Mouse (Mus musculus) MEL (cell line): Measurements from ENCODE around the gene Plekhm3. TPM values are rescaled to one million over a fixed set of nuclear protein-coding genes. Genes with fewer than 3 reads are reported as not detected.

ENCODE experiments used
- DNase-seq: peaks from one replicate; pipeline ENCODE4 v3.0.0; 2011; ENCODE audit warnings: low read depth, low spot score
- H3K27ac ChIP-seq: 2 replicates; pipeline ENCODE4 v1.5.1; 2012; ENCODE audit warnings: low read depth, mild to moderate bottlenecking, control low read depth, low read length, moderate library complexity; ENCODE audit not compliant: control insufficient read depth
- H3K27me3 ChIP-seq, 2 experiments: fragments of 150-350 bp in 1 of 2; sonication (generic) in 1 of 2; 2 replicates each; pipeline ENCODE4 v1.6.1; 2012; ENCODE audit warnings: low read length in 2 of 2, mild to moderate bottlenecking in 2 of 2, improper control_type of control experiment in 1 of 2, moderate library complexity in 1 of 2; ENCODE audit not compliant: insufficient read depth in 2 of 2, control insufficient read depth in 1 of 2
- H3K36me3 ChIP-seq, 2 experiments: 2 replicates each; pipeline ENCODE4 v1.6.1; 2012 to 2014; ENCODE audit warnings: low read length in 2 of 2, improper control_type of control experiment in 1 of 2, inconsistent platforms in 1 of 2, mild to moderate bottlenecking in 1 of 2; ENCODE audit not compliant: insufficient read depth in 2 of 2, control insufficient read depth in 1 of 2
- H3K4me1 ChIP-seq, 2 experiments: fragments of 150-350 bp in 1 of 2; sonication (generic) in 1 of 2; 2 replicates each; pipeline ENCODE4 v1.6.1; 2012; ENCODE audit warnings: low read length in 2 of 2, improper control_type of control experiment in 1 of 2, mild to moderate bottlenecking in 1 of 2; ENCODE audit not compliant: insufficient read depth in 2 of 2, control insufficient read depth in 1 of 2
- H3K4me3 ChIP-seq, 2 experiments: fragments of 150-350 bp in 1 of 2; sonication (generic) in 1 of 2; 2 replicates each; pipeline ENCODE4 v1.5.1; 2012; ENCODE audit warnings: low read depth in 2 of 2, low read length in 2 of 2, mild to moderate bottlenecking in 2 of 2, moderate library complexity in 2 of 2, control low read depth in 1 of 2, improper control_type of control experiment in 1 of 2; ENCODE audit not compliant: control insufficient read depth in 1 of 2, insufficient read depth in 1 of 2
- H3K79me2 ChIP-seq: 2 replicates; pipeline ENCODE4 v1.6.1; 2012; ENCODE audit warnings: mild to moderate bottlenecking, low read length, moderate library complexity; ENCODE audit not compliant: control insufficient read depth, poor library complexity, insufficient read depth
- H3K9ac ChIP-seq: 2 replicates; pipeline ENCODE4 v1.6.1; 2012; ENCODE audit warnings: low read depth, mild to moderate bottlenecking, control low read depth, low read length, moderate library complexity; ENCODE audit not compliant: control insufficient read depth, poor library complexity, severe bottlenecking
- H3K9me3 ChIP-seq: fragments of 150-350 bp; sonication (generic); replicated peaks from 2 replicates; pipeline ENCODE4 v1.6.1; 2012; ENCODE audit warnings: mild to moderate bottlenecking, low read length, improper control_type of control experiment, moderate library complexity; ENCODE audit not compliant: insufficient read depth
- CHD1 ChIP-seq: IDR thresholded peaks from 2 replicates; pipeline ENCODE4 v1.6.1; 2012; ENCODE audit warnings: low read depth, mild to moderate bottlenecking, inconsistent platforms, low read length, improper control_type of control experiment
- CTCF ChIP-seq, 3 experiments: IDR thresholded peaks in 2 of 3; conservative IDR thresholded peaks in 1 of 3; 2 replicates each; pipeline ENCODE4 v1.5.1; 2011 to 2012; ENCODE audit warnings: low read length in 3 of 3, low read depth in 2 of 3, mild to moderate bottlenecking in 2 of 3, improper control_type of control experiment in 1 of 3, inconsistent platforms in 1 of 3, mixed read lengths in 1 of 3, moderate library complexity in 1 of 3; ENCODE audit not compliant: control insufficient read depth in 1 of 3, insufficient read depth in 1 of 3, poor library complexity in 1 of 3, severe bottlenecking in 1 of 3
- E2F4 ChIP-seq: IDR thresholded peaks from 2 replicates; pipeline ENCODE4 v1.6.1; 2011; ENCODE audit warnings: low read depth, low read length, improper control_type of control experiment, borderline replicate concordance
- ETS1 ChIP-seq: IDR thresholded peaks from 2 replicates; pipeline ENCODE4 v1.6.1; 2012; ENCODE audit warnings: low read depth, mild to moderate bottlenecking, inconsistent platforms, low read length, improper control_type of control experiment, moderate library complexity
- GABPA ChIP-seq: IDR thresholded peaks from 2 replicates; pipeline ENCODE4 v1.6.1; 2012; ENCODE audit warnings: low read depth, mild to moderate bottlenecking, inconsistent platforms, low read length, improper control_type of control experiment, moderate library complexity
- HCFC1 ChIP-seq: IDR thresholded peaks from 2 replicates; pipeline ENCODE4 v1.6.1; 2012; ENCODE audit warnings: low read depth, mild to moderate bottlenecking, inconsistent platforms, low read length, improper control_type of control experiment, moderate library complexity
- KAT2A ChIP-seq: conservative IDR thresholded peaks from 2 replicates; pipeline ENCODE4 v1.6.1; 2012; ENCODE audit warnings: low read depth, low read length, improper control_type of control experiment, inconsistent platforms
- MAFK ChIP-seq: IDR thresholded peaks from 2 replicates; pipeline ENCODE4 v1.6.1; 2011; ENCODE audit warnings: low read depth, mild to moderate bottlenecking, low read length, improper control_type of control experiment, borderline replicate concordance
- MAZ ChIP-seq: IDR thresholded peaks from 2 replicates; pipeline ENCODE4 v1.6.1; 2012; ENCODE audit warnings: low read depth, mild to moderate bottlenecking, inconsistent platforms, low read length, improper control_type of control experiment
- MEF2A ChIP-seq: IDR thresholded peaks from 2 replicates; pipeline ENCODE4 v1.6.1; 2014; ENCODE audit warnings: low read depth, mild to moderate bottlenecking, inconsistent platforms, low read length, improper control_type of control experiment; ENCODE audit not compliant: poor library complexity, insufficient replicate concordance, severe bottlenecking; ENCODE audit errors: extremely low read depth
- MYB ChIP-seq: IDR thresholded peaks from 2 replicates; pipeline ENCODE4 v1.6.1; 2011; ENCODE audit warnings: mild to moderate bottlenecking, low read depth, low read length, improper control_type of control experiment
- MYC ChIP-seq: IDR thresholded peaks from 2 replicates; pipeline ENCODE4 v1.6.1; 2011; ENCODE audit warnings: low read depth, mild to moderate bottlenecking, low read length, improper control_type of control experiment, moderate library complexity
- POLR2AphosphoS5 ChIP-seq: IDR thresholded peaks from 2 replicates; pipeline ENCODE4 v1.6.1; 2012; ENCODE audit warnings: low read depth, borderline replicate concordance, mild to moderate bottlenecking, inconsistent platforms, low read length, moderate library complexity, mixed read lengths
- SIN3A ChIP-seq: IDR thresholded peaks from 2 replicates; pipeline ENCODE4 v1.6.1; 2012; ENCODE audit warnings: low read length, improper control_type of control experiment, inconsistent platforms
- TCF12 ChIP-seq: IDR thresholded peaks from 2 replicates; pipeline ENCODE4 v1.6.1; 2014; ENCODE audit warnings: low read depth, mild to moderate bottlenecking, inconsistent platforms, low read length, improper control_type of control experiment, moderate library complexity
- UBTF ChIP-seq: IDR thresholded peaks from 2 replicates; pipeline ENCODE4 v1.6.1; 2012; ENCODE audit warnings: low read depth, mild to moderate bottlenecking, inconsistent platforms, low read length, improper control_type of control experiment, moderate library complexity, borderline replicate concordance; ENCODE audit not compliant: insufficient read depth
- USF1 ChIP-seq: IDR thresholded peaks from 2 replicates; pipeline ENCODE4 v1.6.1; 2014; ENCODE audit warnings: low read depth, mild to moderate bottlenecking, inconsistent platforms, low read length, improper control_type of control experiment, moderate library complexity
- USF2 ChIP-seq, 2 experiments: IDR thresholded peaks; 2 replicates each; pipeline ENCODE4 v1.6.1; 2011 to 2012; ENCODE audit warnings: improper control_type of control experiment in 2 of 2, low read length in 2 of 2, borderline replicate concordance in 1 of 2, inconsistent platforms in 1 of 2, low read depth in 1 of 2, mild to moderate bottlenecking in 1 of 2; ENCODE audit not compliant: insufficient read depth in 1 of 2
- ZC3H11A ChIP-seq: IDR thresholded peaks from 2 replicates; pipeline ENCODE4 v1.6.1; 2012; ENCODE audit warnings: low read depth, mild to moderate bottlenecking, inconsistent platforms, low read length, improper control_type of control experiment
- ZKSCAN1 ChIP-seq: IDR thresholded peaks from 2 replicates; pipeline ENCODE4 v1.6.1; 2012; ENCODE audit warnings: low read depth, mild to moderate bottlenecking, inconsistent platforms, low read length, improper control_type of control experiment, moderate library complexity
- ZMIZ1 ChIP-seq: IDR thresholded peaks from 2 replicates; pipeline ENCODE4 v1.6.1; 2012; ENCODE audit warnings: low read depth, mild to moderate bottlenecking, inconsistent platforms, low read length, improper control_type of control experiment, moderate library complexity
- polyA plus RNA-seq, 2 experiments: library from polyadenylated mRNA; stranded (reverse) in 1 of 2; unstranded in 1 of 2; fragments of >175 nt in 1 of 2; fragments of >200 nt in 1 of 2; gene quantifications; 2 replicates each; pipeline versions ENCODE4 v1.2.1 to v1.2.4; 2012; ENCODE audit warnings: low replicate concordance in 2 of 2, low read depth in 1 of 2; ENCODE audit not compliant: insufficient read length in 2 of 2, insufficient read depth in 1 of 2, missing spikeins in 1 of 2
- total RNA-seq: library from RNA; depleted of rRNA; stranded (reverse); fragments of 300-350 nt; gene quantifications from 2 replicates; pipeline ENCODE4 v1.2.3, GENCODE M21; 2012

The Plekhm3 gene
- total and polyA plus RNA-seq, 3 experiments = 1.8 to 2.0 TPM; not detected in 1

DNA sequence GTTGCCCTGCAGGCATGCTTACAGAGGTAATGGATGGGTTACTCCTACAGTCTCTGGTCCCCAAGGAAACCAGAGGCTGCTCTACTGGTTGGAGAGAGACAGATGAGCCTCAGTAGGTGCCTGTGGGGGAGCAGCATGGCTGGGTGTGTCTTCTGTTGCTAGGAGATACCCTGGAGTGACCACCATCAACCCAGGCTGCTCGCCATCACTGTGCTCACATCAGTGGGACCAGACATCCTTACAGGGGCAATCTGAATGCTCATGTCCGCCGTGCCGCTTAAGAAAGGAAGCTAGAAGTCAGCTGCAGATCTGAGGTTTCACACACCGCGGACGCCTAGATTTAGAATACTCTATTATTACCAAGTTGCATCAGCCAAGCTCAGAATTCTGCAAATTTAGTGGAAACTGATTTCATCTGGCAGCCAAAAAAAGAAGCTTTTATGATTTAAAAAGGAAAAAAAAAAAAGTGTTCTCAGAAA lies 21.7 kb upstream of the Plekhm3 start:
- peaks cover 0 to 2% of the 10 kb centered on the region in 2 experiments; a peak in 1 of 4 replicates for H3K4me1 ChIP-seq
- no peak for TF ChIP-seq SIN3A
- no peak for DNase-seq
- H3K79me2 ChIP-seq = no peaks in the 10 kb centered on the region
- no peak overlapping the region for H3K27ac ChIP-seq
- H3K36me3 ChIP-seq = no peaks in the 10 kb centered on the region
- peaks cover 0 to 2% of the 10 kb centered on the region in 2 experiments; a peak in 3 of 4 replicates for H3K27me3 ChIP-seq
- H3K4me3 ChIP-seq = no peak overlapping the region
- H3K9me3 ChIP-seq = no peaks in the 10 kb centered on the region
- H3K9ac ChIP-seq = no peak overlapping the region

DNA sequence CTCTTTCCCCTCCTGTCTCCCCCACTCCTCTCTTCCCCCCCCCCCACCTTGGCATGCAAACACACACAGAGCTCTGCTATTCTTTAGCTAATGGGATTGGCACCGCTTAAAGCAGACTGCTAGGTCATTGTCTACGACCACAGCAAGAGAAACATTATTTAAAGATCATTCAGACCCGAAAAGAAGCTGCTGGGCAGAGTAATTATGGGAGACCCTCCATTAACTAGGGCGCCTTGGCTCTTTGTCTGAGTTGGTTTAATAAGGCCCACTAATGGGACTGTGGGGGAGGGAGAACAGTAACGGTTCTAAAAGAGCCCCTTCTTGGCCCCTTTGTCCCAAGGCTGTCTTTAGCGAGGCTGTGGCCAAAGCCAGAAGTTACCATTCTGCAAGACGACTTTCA lies 18.7 kb upstream of the Plekhm3 start:
- DNase-seq = no peak
- Histone ChIP-seq H3K79me2 (no peaks in the 10 kb centered on the region), H3K4me3 (no peak overlapping the region), H3K27ac (no peak overlapping the region), H3K27me3 (peaks cover 5 to 6% of the 10 kb centered on the region in 2 experiments), H3K9ac (no peak overlapping the region), H3K4me1 (no peaks in the 10 kb centered on the region), H3K36me3 (no peaks in the 10 kb centered on the region), H3K9me3 (no peaks in the 10 kb centered on the region)
- TF ChIP-seq MYC (no peak), USF1 (no peak), MAFK (no peak), E2F4 (no peak), USF2 (IDR thresholded peaks at IDR 0.05; ENCODE audit: borderline replicate concordance in 1 of 2, insufficient read depth in 1 of 2, low read depth in 1 of 2, low read length in 2 of 2) (no peak), KAT2A (no peak), MEF2A (no peak), HCFC1 (no peak), CTCF (IDR thresholded peaks at IDR 0.05 in 2 of 3, conservative IDR thresholded peaks at IDR 0.05 in 1 of 3; ENCODE audit: control insufficient read depth in 1 of 3, insufficient read depth in 1 of 3, low read depth in 2 of 3, low read length in 3 of 3, poor library complexity in 1 of 3, severe bottlenecking in 1 of 3) (no peak), POLR2AphosphoS5 (no peak), UBTF (no peak), TCF12 (no peak), ETS1 (no peak), ZKSCAN1 (no peak), GABPA (no peak), MAZ (no peak), ZC3H11A (no peak), ZMIZ1 (no peak), MYB (no peak), CHD1 (no peak)
